Mouse (Mus musculus): ENCODE measurements at regions not wholly inside any gene's neighbourhood (a gene's known extent, or its start where the extent isn't known, plus 50 kb on each side); places are given as distances from the start of the nearest gene placed in this dataset.

GRCm38 (mm10) chr14:100485489-100485888 lies 201.0 kb upstream of the Klf12 start:
- TF ChIP-seq CTCF (IDR thresholded peaks at IDR 0.05; ENCODE audit: low read depth, low read length) (no peak), GATA1 (IDR thresholded peaks at IDR 0.05; ENCODE audit: borderline replicate concordance, low read length) (no peak), POLR2AphosphoS5 (IDR thresholded peaks at IDR 0.05; ENCODE audit: insufficient replicate concordance, low read depth, low read length) (no peak)
